Mouse (Mus musculus) E14TG2a.4 (cell line): Measurements from ENCODE around the gene Atn1.

Experiments used
- CTCF ChIP-seq: conservative IDR thresholded peaks from 2 replicates; pipeline ENCODE4 v1.5.1; 2014; ENCODE audit warnings: low read length
- NANOG ChIP-seq: IDR thresholded peaks from 2 replicates; pipeline ENCODE4 v1.6.1; 2014; ENCODE audit warnings: borderline replicate concordance, low read length, mixed read lengths

DNA sequence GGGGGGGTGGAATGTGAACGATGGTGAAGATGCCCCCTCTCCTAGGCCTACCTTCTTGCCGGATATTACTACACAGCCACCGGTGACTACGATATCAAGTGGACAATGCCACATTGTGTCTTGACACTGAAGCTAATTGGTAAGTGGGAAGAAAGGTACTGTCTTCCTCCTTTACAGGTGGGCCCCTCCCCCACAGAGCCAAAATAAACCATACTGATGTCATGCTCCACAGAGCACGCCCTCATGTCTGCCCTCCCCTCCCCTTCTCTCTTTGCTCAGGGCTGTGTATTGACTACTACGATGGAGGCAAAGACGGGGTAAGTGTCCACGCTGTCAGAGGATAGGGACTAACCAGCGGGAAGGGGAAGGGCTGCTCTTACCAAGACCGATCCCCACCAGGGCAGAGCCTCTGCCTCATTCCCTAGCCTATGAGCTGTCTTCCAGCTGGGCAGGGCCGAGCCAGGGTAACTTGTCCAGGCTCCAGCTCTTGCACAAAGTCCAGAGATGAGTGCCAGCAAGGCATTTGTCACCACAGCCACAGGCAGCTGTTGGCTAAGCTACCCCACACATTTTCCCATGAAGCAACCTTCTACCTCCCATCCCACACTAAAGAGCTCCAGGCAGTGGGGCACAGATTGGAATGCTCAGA lies 56.2 kb downstream of the Atn1 start:
- TF ChIP-seq CTCF (no peak), NANOG (no peak)
